Mouse (Mus musculus) left cerebral cortex, adult 2 months (tissue): Measurements from ENCODE around the gene Erbb4. TPM values are rescaled to one million over a fixed set of nuclear protein-coding genes. Genes with fewer than 3 reads are reported as not detected.

ENCODE experiments used
- DNase-seq, 2 experiments: peaks; one replicate each; pipeline ENCODE4 v3.0.0; 2021 to 2022; ENCODE audit warnings: low spot score in 2 of 2, mixed read lengths in 1 of 2; ENCODE audit errors: extremely low spot score in 1 of 2
- H3K27ac ChIP-seq: fragments of 200-600 bp; 2 replicates; pipeline ENCODE4 v1.8.1; 2022
- H3K4me3 ChIP-seq: fragments of 200-600 bp; 2 replicates; pipeline ENCODE4 v1.8.1; 2022
- CTCF ChIP-seq: fragments of 200-600 bp; IDR thresholded peaks from 2 replicates; pipeline ENCODE4 v1.8.1; 2022; ENCODE audit warnings: antibody characterized with exemption, mild to moderate bottlenecking, moderate library complexity
- intact Hi-C: fragments of 180-260 bp; cut with DNase I; formaldehyde crosslinking; loops from one replicate; pipeline ENCODE4 v1.15.1; 2025
- total RNA-seq, 2 experiments: library from RNA; stranded (reverse); gene quantifications; 2 replicates each; pipeline ENCODE4 v1.2.3; 2021

Gene Erbb4
- total RNA-seq, 2 experiments from 2014 or later = 57.6 to 64.1 TPM

DNA sequence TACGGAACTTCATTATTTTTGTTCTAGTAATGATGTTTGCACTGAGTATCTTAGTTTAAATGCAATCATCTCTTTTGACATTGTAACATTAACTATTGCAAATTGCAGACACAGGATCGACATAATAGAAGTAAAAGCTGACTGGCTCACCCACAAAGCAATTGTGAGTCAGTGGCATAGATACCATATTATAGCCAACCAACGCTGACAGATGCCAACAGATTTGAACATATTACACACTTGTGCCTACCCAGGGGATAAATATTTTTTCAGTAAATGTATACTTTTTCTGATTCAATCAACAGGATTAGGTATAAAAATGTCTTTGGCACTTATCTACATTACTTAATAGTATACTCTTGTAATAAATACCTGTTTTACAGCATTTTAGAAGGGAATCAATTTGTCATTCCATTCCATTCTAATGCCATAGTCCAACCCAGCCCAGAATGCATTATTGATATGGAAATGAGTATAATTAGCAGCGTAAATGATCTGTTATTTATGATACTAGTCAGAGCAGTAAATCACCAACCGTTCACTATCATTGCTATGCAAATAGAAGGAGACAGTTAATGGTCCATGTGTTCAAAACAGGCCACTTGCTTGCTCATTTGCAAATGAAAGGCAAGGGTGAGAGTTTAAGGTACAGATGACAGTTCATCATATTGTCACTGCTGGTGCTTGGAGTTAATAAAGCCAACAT is 97.9 kb downstream of the Erbb4 start:
- no peak for DNase-seq
- intact Hi-C loops = no loop called here
- Histone ChIP-seq H3K4me3 (no peak overlapping the region), H3K27ac (no peak overlapping the region)
- no peak for TF ChIP-seq CTCF

DNA sequence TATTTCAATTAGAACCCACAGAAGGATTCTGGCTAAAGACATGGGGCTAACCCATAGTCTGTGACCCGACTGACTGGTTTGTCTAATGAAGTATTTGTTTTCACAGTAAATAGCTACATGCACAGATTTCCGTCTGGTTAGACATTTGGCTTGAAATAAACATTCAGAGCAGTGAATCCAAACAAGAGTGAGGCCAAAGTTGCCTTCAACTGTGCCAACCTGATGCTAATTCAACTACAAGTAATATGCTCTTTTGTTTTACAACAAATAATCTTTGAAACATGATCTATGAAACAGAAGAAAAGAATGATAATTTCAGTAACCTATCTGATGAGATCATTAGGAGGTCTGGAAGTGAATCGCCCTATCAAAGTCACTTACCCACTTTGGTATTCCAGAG is 106.5 kb downstream of the Erbb4 start:
- no peak for TF ChIP-seq CTCF
- H3K4me3 ChIP-seq = no peak overlapping the region
- no peak for DNase-seq
- intact Hi-C loops = no loop called here
- H3K27ac ChIP-seq = no peak overlapping the region

DNA sequence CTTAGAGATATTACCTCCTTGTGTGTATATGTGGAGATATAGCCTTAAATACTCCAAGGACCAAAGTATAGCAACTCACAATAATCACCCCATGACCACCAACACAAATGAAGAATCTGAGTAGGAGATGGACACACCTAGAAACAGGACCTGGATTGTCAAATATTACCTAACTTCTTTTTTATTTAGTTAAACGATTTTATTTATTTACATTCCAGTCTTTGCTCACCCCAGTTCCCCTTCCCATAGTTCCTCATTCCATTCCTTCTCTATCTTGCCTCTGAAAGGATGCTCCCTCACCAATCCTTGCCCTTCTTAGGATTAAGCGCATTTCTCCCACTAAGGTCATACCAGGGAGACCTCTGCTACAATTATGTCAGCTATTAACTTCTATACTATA is 128.6 kb downstream of the Erbb4 start:
- Histone ChIP-seq H3K27ac (no peak overlapping the region), H3K4me3 (no peak overlapping the region)
- intact Hi-C loops = no loop called here
- TF ChIP-seq CTCF = no peak
- no peak for DNase-seq

DNA sequence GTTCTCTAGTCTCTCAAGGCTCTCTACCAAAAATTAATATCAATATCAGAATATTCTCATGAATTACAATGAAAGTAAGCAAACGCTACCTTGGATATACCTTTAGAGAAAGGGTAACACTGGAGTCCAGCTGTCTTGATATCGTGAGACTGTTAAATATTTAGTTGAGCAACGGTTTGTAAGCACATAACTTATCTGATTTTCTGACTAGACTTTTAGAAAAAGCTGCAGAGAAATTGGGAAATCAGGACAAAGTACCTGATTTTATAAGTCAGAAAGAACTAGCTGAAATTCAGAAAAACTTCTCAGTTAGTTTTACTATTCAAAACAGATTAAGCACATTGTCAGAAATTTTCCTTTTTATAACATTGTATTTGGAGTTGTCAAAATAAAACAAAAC is 129.3 kb downstream of the Erbb4 start:
- Histone ChIP-seq H3K4me3 (no peak overlapping the region), H3K27ac (no peak overlapping the region)
- no peak for DNase-seq
- no peak for TF ChIP-seq CTCF
- intact Hi-C loops = no loop called here

DNA sequence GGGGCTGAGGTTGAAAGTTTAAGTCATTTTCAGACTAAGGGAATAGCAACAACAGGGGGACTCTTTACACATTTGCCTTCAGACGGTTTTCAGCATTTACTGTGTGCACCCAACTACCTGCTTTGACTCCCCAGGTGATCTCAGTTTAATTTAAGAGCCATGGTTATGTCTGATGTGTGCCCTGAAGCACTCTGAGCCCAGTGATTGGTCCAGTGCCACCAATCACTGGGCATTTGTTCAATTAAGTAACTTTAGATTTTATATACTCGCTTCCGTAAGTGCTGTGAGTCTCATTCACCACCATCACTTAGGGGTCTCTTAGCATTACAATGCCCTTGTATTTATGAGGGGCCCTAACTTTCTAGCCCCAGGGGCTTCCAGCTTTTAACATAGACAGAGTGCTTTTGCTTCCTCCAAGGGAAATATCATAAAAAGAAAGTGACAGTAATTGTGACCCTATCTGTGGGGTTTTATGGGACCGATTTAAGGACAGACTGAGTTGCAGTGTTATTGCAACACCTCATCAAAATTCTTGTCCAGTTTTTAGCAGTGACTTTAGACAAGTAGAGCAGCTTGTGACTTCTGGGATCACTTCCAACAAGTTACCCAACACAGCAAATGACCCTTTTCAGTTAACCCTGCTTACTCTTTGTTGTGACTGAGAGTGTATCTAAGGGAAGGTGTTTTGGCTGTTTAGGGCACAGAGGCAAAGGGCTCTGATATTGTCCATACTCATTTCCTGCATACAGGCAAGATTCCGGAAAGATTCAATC is 134.3 kb downstream of the Erbb4 start:
- no peak for DNase-seq
- intact Hi-C loops = no loop called here
- H3K27ac ChIP-seq = no peak overlapping the region
- H3K4me3 ChIP-seq = no peak overlapping the region
- no peak for TF ChIP-seq CTCF

DNA sequence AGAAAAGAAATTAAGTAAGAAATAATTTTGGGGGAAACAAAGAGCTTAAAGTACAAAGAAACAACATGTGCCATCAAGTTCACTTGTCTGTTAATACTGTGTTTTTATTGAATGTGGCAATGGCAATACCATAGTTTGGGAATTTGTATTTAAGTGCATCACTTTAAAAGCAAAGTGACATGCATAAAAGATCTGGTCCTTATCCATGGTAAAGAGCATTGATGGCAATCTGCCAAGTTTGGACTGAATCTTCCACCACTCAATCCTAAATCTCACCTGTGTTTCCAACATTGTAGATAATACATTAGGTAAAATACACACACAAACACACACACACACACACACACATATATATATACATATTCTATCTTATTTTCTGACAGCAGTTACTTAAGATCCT is 143.7 kb downstream of the Erbb4 start:
- no peak for TF ChIP-seq CTCF

DNA sequence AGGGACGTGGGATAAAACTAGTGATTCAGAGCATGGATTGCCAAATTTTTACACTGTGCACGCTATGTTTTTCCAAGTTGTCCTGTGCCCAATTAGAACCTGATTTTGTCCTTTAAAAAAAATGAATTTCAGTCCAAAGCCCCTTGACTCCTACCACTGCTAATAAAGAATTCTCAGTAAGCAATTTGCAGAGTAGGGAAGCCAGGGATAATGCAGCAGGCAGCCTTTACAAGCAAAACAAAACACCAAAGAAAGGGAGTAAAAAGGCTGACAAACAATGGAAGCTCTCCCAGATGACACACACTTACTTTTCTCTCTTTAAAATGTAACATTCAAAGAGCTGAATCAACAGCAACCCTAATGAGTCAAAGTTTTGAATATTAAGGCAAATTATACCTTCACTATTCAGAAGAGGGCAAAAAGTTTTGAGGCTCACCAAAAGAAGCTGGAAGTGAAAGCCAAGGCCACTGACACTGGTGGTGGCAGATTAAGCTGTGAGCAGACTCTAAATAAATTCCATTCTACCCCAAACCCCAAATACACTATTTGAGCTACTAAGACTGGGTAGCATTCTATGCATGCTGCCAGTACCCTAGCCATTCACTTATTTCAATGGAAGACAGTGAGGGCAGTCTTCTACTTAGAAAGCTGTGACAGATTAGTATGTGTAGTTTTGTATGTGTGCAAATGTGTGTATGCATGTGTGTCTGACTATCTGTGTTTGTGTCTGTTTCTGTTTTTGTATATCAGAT is 146.3 kb downstream of the Erbb4 start:
- Histone ChIP-seq H3K4me3 (no peak overlapping the region), H3K27ac (no peak overlapping the region)
- TF ChIP-seq CTCF = no peak
- DNase-seq = no peak
- intact Hi-C loops = no loop called here

More for the DNA sequence above, 143.7 kb downstream of the Erbb4 start:
- no peak overlapping the region for H3K27ac ChIP-seq
- intact Hi-C loops = no loop called here
- no peak for DNase-seq
- no peak overlapping the region for H3K4me3 ChIP-seq

DNA sequence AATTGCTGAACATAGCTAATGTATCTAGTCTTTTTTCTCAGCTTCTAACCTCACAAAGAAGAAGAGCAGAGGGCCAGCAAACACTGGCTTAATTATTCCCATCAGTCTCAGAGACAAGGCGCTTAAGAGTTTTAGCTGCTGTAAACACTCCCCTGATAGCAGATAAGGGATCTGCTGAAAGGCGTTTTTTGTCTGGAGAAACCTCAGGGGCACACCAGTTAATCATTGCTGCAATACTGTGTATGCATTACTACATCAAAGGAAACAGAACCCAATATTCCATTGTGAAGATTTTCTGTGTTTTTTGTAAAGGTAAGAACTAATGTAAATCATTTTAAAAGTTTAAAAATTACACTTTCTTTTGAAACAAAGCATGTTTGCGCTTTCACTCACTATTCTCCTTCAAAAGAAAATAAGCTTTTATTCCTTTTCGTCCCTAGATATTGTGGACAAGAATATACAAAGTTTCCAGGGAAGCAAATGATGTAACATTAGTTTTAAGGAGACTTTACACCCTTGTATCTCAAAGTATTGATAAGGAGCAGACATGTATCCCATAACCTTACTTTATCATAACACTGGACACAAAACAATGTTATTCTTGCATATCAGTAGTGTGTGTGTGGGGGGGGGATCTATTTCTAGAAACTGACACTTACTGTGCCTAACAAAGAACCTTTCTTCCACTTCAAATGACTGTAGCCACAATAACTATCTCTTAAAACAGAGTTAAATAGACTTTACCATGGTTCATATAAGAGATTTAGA is 150.9 kb downstream of the Erbb4 start:
- Histone ChIP-seq H3K27ac (no peak overlapping the region), H3K4me3 (no peak overlapping the region)
- no peak for DNase-seq
- TF ChIP-seq CTCF = no peak
- intact Hi-C loops = no loop called here

DNA sequence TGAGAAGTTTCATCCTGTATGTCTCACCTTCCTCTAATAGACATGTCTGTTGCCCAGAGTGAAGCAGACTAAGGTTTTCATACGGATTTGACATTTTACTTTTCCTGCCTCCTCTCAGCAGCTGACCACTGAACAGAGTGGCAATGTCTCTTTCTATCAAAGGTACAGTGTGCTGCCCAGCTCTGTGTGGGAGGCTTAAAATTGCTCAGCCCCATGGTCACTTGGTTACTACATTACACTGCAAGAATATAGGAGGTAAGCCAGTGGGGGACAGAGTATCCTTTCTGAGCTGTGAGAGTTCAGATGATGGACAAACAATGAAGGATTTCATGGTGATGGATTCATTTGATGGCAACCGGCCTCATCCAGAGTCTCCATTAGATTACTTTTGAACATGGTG is 152.4 kb downstream of the Erbb4 start:
- no peak overlapping the region for H3K4me3 ChIP-seq
- intact Hi-C loops = no loop called here
- H3K27ac ChIP-seq = no peak overlapping the region
- DNase-seq = no peak
- TF ChIP-seq CTCF = no peak

DNA sequence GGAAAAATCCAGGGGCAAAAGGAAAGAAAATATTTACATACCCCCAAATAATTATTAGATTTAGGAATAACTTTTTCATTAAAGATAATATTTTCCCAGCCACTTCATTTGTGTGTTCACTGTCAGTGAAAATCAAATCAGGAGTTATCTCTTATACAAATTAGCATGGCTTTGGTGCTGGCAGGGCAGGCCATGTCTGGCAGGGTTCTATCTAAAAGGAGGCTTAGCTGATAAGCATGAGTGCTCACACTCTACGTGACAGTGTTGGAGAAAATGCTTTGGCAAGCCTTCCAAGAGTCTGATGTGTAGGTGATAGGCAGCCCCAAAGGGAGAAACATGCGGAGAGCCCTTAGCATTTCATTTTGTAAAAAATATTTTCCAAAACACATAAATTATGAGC is 164.7 kb downstream of the Erbb4 start:
- intact Hi-C loops = no loop called here
- no peak overlapping the region for H3K4me3 ChIP-seq
- DNase-seq = no peak
- H3K27ac ChIP-seq = no peak overlapping the region
- TF ChIP-seq CTCF = no peak

DNA sequence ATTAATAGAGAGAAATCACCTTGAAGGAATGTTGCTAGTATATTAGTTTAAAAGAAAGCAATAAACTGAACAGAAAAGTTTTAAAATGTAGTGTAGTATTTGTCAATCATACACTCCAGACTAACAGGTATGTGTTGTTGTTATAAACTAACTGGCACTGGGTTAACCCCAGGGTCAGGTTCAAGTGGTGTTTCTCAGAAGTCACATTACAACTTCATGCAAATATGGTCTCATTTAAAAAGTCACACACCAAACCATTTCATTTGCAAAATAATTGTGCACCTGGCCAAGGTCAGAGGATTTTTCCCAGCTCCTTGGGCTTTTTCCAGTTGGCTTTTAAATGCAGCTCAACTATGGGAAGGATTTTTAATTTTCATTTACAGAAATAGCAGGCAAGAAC is 173.1 kb downstream of the Erbb4 start:
- TF ChIP-seq CTCF = no peak

More for the DNA sequence above, 173.1 kb downstream of the Erbb4 start:
- intact Hi-C loops = no loop called here
- no peak overlapping the region for H3K27ac ChIP-seq
- no peak overlapping the region for H3K4me3 ChIP-seq
- no peak for DNase-seq
